Mouse (Mus musculus): ENCODE data around the gene Prkag1. TPM values are rescaled to one million over a fixed set of nuclear protein-coding genes. Genes with fewer than 3 reads are reported as not detected.
A peak's percentile ranks its signal among the peaks of the same experiment; 100 is the strongest.

Gene Prkag1
- total RNA-seq, 1 experiment from 2014 or later, result 78.6 TPM

- no peak for DNase-seq
Observed at GRCm38 (mm10) chr15:98768259-98768658, 63.1 kb downstream of the Prkag1 start.

- peak; percentile 39 for DNase-seq
Observed at GRCm38 (mm10) chr15:98765929-98766328, 65.4 kb downstream of the Prkag1 start.

Other genes starting within 250 kb of the Prkag1 start
- gene Adcy6, start 221.4 kb downstream of the Prkag1 start, total RNA-seq (2021), result 42.7 and 48.9 TPM in 2 replicates
- gene Cacnb3, start 200.7 kb downstream of the Prkag1 start, total RNA-seq (2021), result 12.6 and 14.3 TPM in 2 replicates
- gene Ddx23, start 168.6 kb downstream of the Prkag1 start, total RNA-seq (2021), result 76.1 and 88.7 TPM in 2 replicates
- gene Rnd1, start 154.1 kb downstream of the Prkag1 start, total RNA-seq (2021), result 1.5 TPM in 2 replicates
- 0.21 TPM in 1 of 2 replicates, not detected in the other for gene Ccdc65, start 123.3 kb downstream of the Prkag1 start, total RNA-seq (2021)
- gene Fkbp11, start 103.3 kb downstream of the Prkag1 start, total RNA-seq (2021), result 7.0 and 7.4 TPM in 2 replicates
- gene Arf3, start 68.3 kb downstream of the Prkag1 start, total RNA-seq (2021), result 118 and 138 TPM in 2 replicates
- 0.43 and 0.55 TPM in 2 replicates for gene Wnt10b, start 53.4 kb downstream of the Prkag1 start, total RNA-seq (2021)
- gene Wnt1, start 41.7 kb downstream of the Prkag1 start, total RNA-seq (2021), result not detected in 2 replicates
- 0.09 and 0.24 TPM in 2 replicates for gene Ddn, start 22.0 kb downstream of the Prkag1 start, total RNA-seq (2021)
- 63.0 and 83.0 TPM in 2 replicates for gene Kmt2d, start 39.7 kb upstream of the Prkag1 start, total RNA-seq (2021)
- gene Rhebl1, start 63.0 kb upstream of the Prkag1 start, total RNA-seq (2021), result 3.7 and 4.4 TPM in 2 replicates
- 1.1 and 2.4 TPM in 2 replicates for gene Dhh, start 67.0 kb upstream of the Prkag1 start, total RNA-seq (2021)
- gene Lmbr1l, start 86.7 kb upstream of the Prkag1 start, total RNA-seq (2021), result 25.2 and 30.5 TPM in 2 replicates
- gene Tuba1b, start 103.0 kb upstream of the Prkag1 start, total RNA-seq (2021), result 285 and 323 TPM in 2 replicates
- not detected in 2 replicates for gene Gm49450, start 122.0 kb upstream of the Prkag1 start, total RNA-seq (2021)
- 81.5 and 90.9 TPM in 2 replicates for gene Tuba1a, start 122.2 kb upstream of the Prkag1 start, total RNA-seq (2021)
- gene Tuba1c, start 198.4 kb upstream of the Prkag1 start, total RNA-seq (2021), result 286 and 303 TPM in 2 replicates
- 0.52 and 2.2 TPM in 2 replicates for gene Prph, start 223.7 kb upstream of the Prkag1 start, total RNA-seq (2021)
- gene Troap, start 243.1 kb upstream of the Prkag1 start, total RNA-seq (2021), result 4.3 and 5.6 TPM in 2 replicates

Measured in adrenal gland, postnatal 25 days (tissue).